Mouse (Mus musculus): Measurements from ENCODE around the gene Ccdc136. TPM values are rescaled to one million over a fixed set of nuclear protein-coding genes. Genes with fewer than 3 reads are reported as not detected.

Gene Ccdc136
- total and polyA plus RNA-seq, 3 experiments, result 0.02 to 0.11 TPM; not detected in 1

Other genes with a start within 250 kb of the Ccdc136 start
- gene Rbm28, start 231.3 kb upstream of the Ccdc136 start, total RNA-seq (2014; fragmentation: Nextera tagmentation), result 55.3 and 61.0 TPM in 2 replicates
- 56.3 and 59.1 TPM in 2 replicates for gene Rbm28, start 231.3 kb upstream of the Ccdc136 start, total RNA-seq (2017)
- 19.1 TPM in 2 replicates for gene Rbm28, start 231.3 kb upstream of the Ccdc136 start, polyA plus RNA-seq (2012)
- not detected in 2 replicates for gene Prrt4, start 216.7 kb upstream of the Ccdc136 start, total RNA-seq (2014; fragmentation: Nextera tagmentation)
- 0.05 and 0.06 TPM in 2 replicates for gene Prrt4, start 216.7 kb upstream of the Ccdc136 start, total RNA-seq (2017)
- not detected in 2 replicates for gene Prrt4, start 216.7 kb upstream of the Ccdc136 start, polyA plus RNA-seq (2012)
- 2.6 and 2.9 TPM in 2 replicates for gene Impdh1, start 179.9 kb upstream of the Ccdc136 start, total RNA-seq (2014; fragmentation: Nextera tagmentation)
- gene Impdh1, start 179.9 kb upstream of the Ccdc136 start, total RNA-seq (2017), result 7.2 and 9.2 TPM in 2 replicates
- gene Impdh1, start 179.9 kb upstream of the Ccdc136 start, polyA plus RNA-seq (2012), result 40.6 and 55.1 TPM in 2 replicates
- gene Hilpda, start 123.8 kb upstream of the Ccdc136 start, total RNA-seq (2014; fragmentation: Nextera tagmentation), result 7.8 and 16.3 TPM in 2 replicates
- gene Hilpda, start 123.8 kb upstream of the Ccdc136 start, total RNA-seq (2017), result 31.1 and 34.4 TPM in 2 replicates
- gene Hilpda, start 123.8 kb upstream of the Ccdc136 start, polyA plus RNA-seq (2012), result 36.0 and 43.0 TPM in 2 replicates
- 1.7 and 4.4 TPM in 2 replicates for gene Fam71f2, start 116.7 kb upstream of the Ccdc136 start, total RNA-seq (2014; fragmentation: Nextera tagmentation)
- 0.33 and 0.70 TPM in 2 replicates for gene Fam71f2, start 116.7 kb upstream of the Ccdc136 start, total RNA-seq (2017)
- not detected in 2 replicates for gene Fam71f2, start 116.7 kb upstream of the Ccdc136 start, polyA plus RNA-seq (2012)
- gene Fam71f1, start 77.2 kb upstream of the Ccdc136 start, total RNA-seq (2014; fragmentation: Nextera tagmentation), result not detected in 2 replicates
- 0.16 and 0.35 TPM in 2 replicates for gene Fam71f1, start 77.2 kb upstream of the Ccdc136 start, total RNA-seq (2017)
- gene Fam71f1, start 77.2 kb upstream of the Ccdc136 start, polyA plus RNA-seq (2012), result not detected in 2 replicates
- 62.8 and 71.9 TPM in 2 replicates for gene Calu, start 48.2 kb upstream of the Ccdc136 start, total RNA-seq (2014; fragmentation: Nextera tagmentation)
- gene Calu, start 48.2 kb upstream of the Ccdc136 start, total RNA-seq (2017), result 107 and 113 TPM in 2 replicates
- 15.6 and 25.4 TPM in 2 replicates for gene Calu, start 48.2 kb upstream of the Ccdc136 start, polyA plus RNA-seq (2012)
- gene Opn1sw, start 7.8 kb upstream of the Ccdc136 start, total RNA-seq (2014; fragmentation: Nextera tagmentation), result not detected in 2 replicates
- gene Opn1sw, start 7.8 kb upstream of the Ccdc136 start, total RNA-seq (2017), result 0.27 TPM in 1 of 2 replicates, not detected in the other
- not detected in 2 replicates for gene Opn1sw, start 7.8 kb upstream of the Ccdc136 start, polyA plus RNA-seq (2012)
- gene Flnc, start 36.9 kb downstream of the Ccdc136 start, total RNA-seq (2014; fragmentation: Nextera tagmentation), result 0.15 and 0.24 TPM in 2 replicates
- 0.11 and 0.17 TPM in 2 replicates for gene Flnc, start 36.9 kb downstream of the Ccdc136 start, total RNA-seq (2017)
- gene Flnc, start 36.9 kb downstream of the Ccdc136 start, polyA plus RNA-seq (2012), result 0.36 and 0.51 TPM in 2 replicates
- 138 and 150 TPM in 2 replicates for gene Atp6v1f, start 71.4 kb downstream of the Ccdc136 start, total RNA-seq (2014; fragmentation: Nextera tagmentation)
- 201 and 265 TPM in 2 replicates for gene Atp6v1f, start 71.4 kb downstream of the Ccdc136 start, total RNA-seq (2017)
- 270 and 339 TPM in 2 replicates for gene Atp6v1f, start 71.4 kb downstream of the Ccdc136 start, polyA plus RNA-seq (2012)
- 1.6 TPM in 1 of 2 replicates, not detected in the other for gene Atp6v1fnb, start 75.1 kb downstream of the Ccdc136 start, total RNA-seq (2014; fragmentation: Nextera tagmentation)
- 0.46 and 1.3 TPM in 2 replicates for gene Atp6v1fnb, start 75.1 kb downstream of the Ccdc136 start, total RNA-seq (2017)
- 0.13 TPM in 1 of 2 replicates, not detected in the other for gene Atp6v1fnb, start 75.1 kb downstream of the Ccdc136 start, polyA plus RNA-seq (2012)
- 1.7 TPM in 1 of 2 replicates, not detected in the other for gene Kcp, start 111.6 kb downstream of the Ccdc136 start, total RNA-seq (2014; fragmentation: Nextera tagmentation)
- 0.06 and 0.22 TPM in 2 replicates for gene Kcp, start 111.6 kb downstream of the Ccdc136 start, total RNA-seq (2017)
- 0.30 and 0.44 TPM in 2 replicates for gene Kcp, start 111.6 kb downstream of the Ccdc136 start, polyA plus RNA-seq (2012)
- 3.3 and 3.8 TPM in 2 replicates for gene Irf5, start 130.3 kb downstream of the Ccdc136 start, total RNA-seq (2014; fragmentation: Nextera tagmentation)
- gene Irf5, start 130.3 kb downstream of the Ccdc136 start, total RNA-seq (2017), result 5.6 and 6.4 TPM in 2 replicates
- 10.0 and 12.2 TPM in 2 replicates for gene Irf5, start 130.3 kb downstream of the Ccdc136 start, polyA plus RNA-seq (2012)
- gene Tnpo3, start 213.6 kb downstream of the Ccdc136 start, total RNA-seq (2014; fragmentation: Nextera tagmentation), result 156 and 177 TPM in 2 replicates
- gene Tnpo3, start 213.6 kb downstream of the Ccdc136 start, total RNA-seq (2017), result 84.3 and 93.2 TPM in 2 replicates
- gene Tnpo3, start 213.6 kb downstream of the Ccdc136 start, polyA plus RNA-seq (2012), result 56.4 and 63.5 TPM in 2 replicates

All from G1E (cell line).